ENCODE assay signal across 15 mouse cellular contexts in the genomic region with DNA sequence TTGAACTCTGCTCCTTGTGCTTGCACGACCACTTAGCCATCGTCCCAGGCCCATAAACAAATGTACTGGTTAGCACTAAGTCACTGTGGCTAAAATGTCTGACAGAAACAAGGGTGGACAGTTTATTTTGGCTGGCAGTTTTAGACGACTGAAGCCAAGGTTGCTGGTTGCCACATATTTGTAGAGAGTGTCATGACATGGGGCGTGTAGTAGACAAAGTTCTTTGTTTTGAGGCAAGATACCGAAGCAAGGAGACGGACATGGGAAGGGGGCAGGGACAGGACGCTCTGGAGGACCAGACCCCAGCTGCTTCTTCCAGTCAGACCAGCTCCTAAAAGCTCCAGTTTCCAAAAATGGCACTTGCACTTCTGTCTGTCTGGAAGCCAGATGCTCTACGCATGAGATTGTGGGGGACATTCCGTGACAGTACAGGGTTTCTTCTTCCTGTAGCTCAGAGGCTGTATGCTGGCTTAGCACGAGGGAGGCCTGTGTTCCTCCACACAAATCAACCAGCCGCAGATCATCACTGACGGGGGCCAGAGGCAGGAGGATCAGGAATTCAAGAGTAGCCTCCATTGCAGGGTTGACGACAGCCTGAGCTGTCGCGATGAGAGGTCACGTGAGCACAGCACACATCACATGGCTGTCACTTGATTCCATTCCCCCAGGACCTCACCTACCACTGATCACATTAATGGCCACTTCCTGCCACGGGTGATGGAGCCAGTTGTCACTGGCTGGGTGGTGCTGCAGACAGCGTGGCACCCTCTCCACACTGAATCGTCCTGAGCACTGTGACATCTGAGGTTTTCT. TPM values are rescaled to one million over a fixed set of nuclear protein-coding genes. Genes with fewer than 3 reads are reported as not detected.
A peak's percentile ranks its signal among the peaks of the same experiment; 100 is the strongest.
DNase-seq lines count a peak whose midpoint lies in the region; ATAC-seq and TF ChIP-seq lines count a peak whose summit lies in the region.
"Had no signal": no experiment of that assay in that cellular context is flagged by ENCODE, and none has a peak within 500 bp of the region (broad histone marks: within the 10 kb centered on the region; RNA-seq: fewer than 3 reads in every experiment).

No protein-coding gene starts in this region.

- no peak for DNase-seq in hindbrain, embryonic 14.5 days (ENCODE audit: low spot score)
- no peak for DNase-seq in lung, postnatal 0 days (ENCODE audit: low spot score)
- no peak for DNase-seq in lung, postnatal 4 days
- DNase-seq in heart, embryonic 10.5 days (ENCODE audit: low spot score): no peak
- peak; percentile 25 for DNase-seq in mesoderm, embryonic 11.5 days (ENCODE audit: low read depth, low spot score)
- no peak for DNase-seq in spleen, postnatal 14 days (ENCODE audit: low spot score in 2 of 2)
- DNase-seq in layer of hippocampus, postnatal 25 days (ENCODE audit: extremely low spot score in 1 of 2, low spot score in 1 of 2): no peak
- DNase-seq: cerebellum, adult 11 months; gastrocnemius, postnatal 10 days; kidney, postnatal 4 days; thymus, postnatal 36 days had no signal

- 0 out of 2 replicates have a peak, but pooled peaks have one; percentile 12 for ATAC-seq in hindbrain, embryonic 14.5 days (ENCODE audit: low FRiP score)
- no peak for ATAC-seq in hindbrain, embryonic 16.5 days
- peak; percentile 37; the same call in 1 of the 2 replicates for ATAC-seq in lung, postnatal 0 days

- no peak overlapping the region for H3K4me3 ChIP-seq in hindbrain, embryonic 14.5 days (replicated peaks; ENCODE audit: low read length)
- H3K4me3 ChIP-seq in hindbrain, embryonic 16.5 days (ENCODE audit: low read length): no peak overlapping the region
- no peak overlapping the region for H3K4me3 ChIP-seq in lung, postnatal 0 days (ENCODE audit: low read depth, low read length)
- H3K4me3 ChIP-seq in heart, embryonic 10.5 days: peak overlapping the region; percentile 25; the same call in 1 of the 2 replicates
- H3K4me3 ChIP-seq: erythroblast, embryonic 14.5 days; limb, embryonic 13.5 days had no signal

- 72% methylated on average over 19 of the region's 19 CpGs for WGBS in hindbrain, embryonic 14.5 days
- WGBS in hindbrain, embryonic 16.5 days: 63% methylated on average over 19 of the region's 19 CpGs
- WGBS in lung, postnatal 0 days: 42% methylated on average over 19 of the region's 19 CpGs
- WGBS in heart, embryonic 10.5 days: 47% methylated on average over 19 of the region's 19 CpGs

- no peaks in the 10 kb centered on the region for H3K36me3 ChIP-seq in hindbrain, embryonic 14.5 days (replicated peaks; ENCODE audit: control insufficient read depth, insufficient read depth)
- no peaks in the 10 kb centered on the region for H3K36me3 ChIP-seq in hindbrain, embryonic 16.5 days (ENCODE audit: control insufficient read depth, insufficient read depth, low read length)
- no peaks in the 10 kb centered on the region for H3K36me3 ChIP-seq in lung, postnatal 0 days (ENCODE audit: insufficient read depth, low read length)
- H3K36me3 ChIP-seq in heart, embryonic 10.5 days: no peaks in the 10 kb centered on the region
- H3K36me3 ChIP-seq: limb, embryonic 13.5 days had no signal

- H3K9me3 ChIP-seq in hindbrain, embryonic 14.5 days (ENCODE audit: control insufficient read depth, low read length): no peaks in the 10 kb centered on the region
- no peaks in the 10 kb centered on the region for H3K9me3 ChIP-seq in hindbrain, embryonic 16.5 days (ENCODE audit: control insufficient read depth, low read length)
- H3K9me3 ChIP-seq in lung, postnatal 0 days (ENCODE audit: low read length): no peaks in the 10 kb centered on the region
- no peaks in the 10 kb centered on the region for H3K9me3 ChIP-seq in heart, embryonic 10.5 days
- H3K9me3 ChIP-seq: limb, embryonic 13.5 days had no signal

- no peak for TF ChIP-seq EP300 in lung, postnatal 0 days (IDR thresholded peaks at IDR 0.05)

- TF ChIP-seq CTCF in lung, postnatal 0 days (IDR thresholded peaks at IDR 0.05): no peak

- H3K4me2 ChIP-seq in hindbrain, embryonic 14.5 days (replicated peaks): no peak overlapping the region
- H3K4me2 ChIP-seq in hindbrain, embryonic 16.5 days (ENCODE audit: low read length): no peak overlapping the region
- H3K4me2 ChIP-seq in lung, postnatal 0 days (replicated peaks; ENCODE audit: low read depth, low read length): no peak overlapping the region
- H3K4me2 ChIP-seq: limb, embryonic 13.5 days; midbrain, embryonic 11.5 days had no signal

- H3K27ac ChIP-seq in hindbrain, embryonic 14.5 days: no peak overlapping the region
- H3K27ac ChIP-seq in hindbrain, embryonic 16.5 days (ENCODE audit: low read depth, low read length): no peak overlapping the region
- H3K27ac ChIP-seq in lung, postnatal 0 days (ENCODE audit: low read length): no peak overlapping the region
- peak overlapping the region; percentile 69 for H3K27ac ChIP-seq in heart, embryonic 10.5 days
- H3K27ac ChIP-seq: limb, embryonic 13.5 days had no signal

- H3K27me3 ChIP-seq in hindbrain, embryonic 14.5 days (ENCODE audit: control insufficient read depth, insufficient read depth, low read length): no peaks in the 10 kb centered on the region
- H3K27me3 ChIP-seq in hindbrain, embryonic 16.5 days (replicated peaks; ENCODE audit: control insufficient read depth, insufficient read depth, low read length): no peaks in the 10 kb centered on the region
- no peaks in the 10 kb centered on the region for H3K27me3 ChIP-seq in lung, postnatal 0 days (replicated peaks; ENCODE audit: insufficient read depth, low read length)
- peaks cover 14% of the 10 kb centered on the region; the same call in 1 of the 2 replicates for H3K27me3 ChIP-seq in heart, embryonic 10.5 days (ENCODE audit: insufficient read depth, poor library complexity, severe bottlenecking)
- H3K27me3 ChIP-seq: limb, embryonic 13.5 days had no signal

- H3K9ac ChIP-seq in hindbrain, embryonic 14.5 days: no peak overlapping the region
- H3K9ac ChIP-seq in hindbrain, embryonic 16.5 days (ENCODE audit: low read depth, low read length): no peak overlapping the region
- H3K9ac ChIP-seq in lung, postnatal 0 days (replicated peaks; ENCODE audit: low read depth): no peak overlapping the region
- H3K9ac ChIP-seq: limb, embryonic 13.5 days had no signal

- peaks cover 12% of the 10 kb centered on the region; the same call in 1 of the 2 replicates for H3K4me1 ChIP-seq in hindbrain, embryonic 14.5 days (replicated peaks; ENCODE audit: control insufficient read depth, insufficient read depth, low read length)
- peaks cover 7% of the 10 kb centered on the region for H3K4me1 ChIP-seq in hindbrain, embryonic 16.5 days (ENCODE audit: control insufficient read depth, insufficient read depth, low read depth, low read length)
- no peaks in the 10 kb centered on the region for H3K4me1 ChIP-seq in lung, postnatal 0 days (ENCODE audit: insufficient read depth, low read depth, low read length)
- peaks cover 22% of the 10 kb centered on the region for H3K4me1 ChIP-seq in heart, embryonic 10.5 days
- H3K4me1 ChIP-seq: limb, embryonic 13.5 days had no signal

RNA-seq across cellular contexts. Expression of gene Crybb3, which starts 1.2 kb away (rescaled TPM):
- polyA plus RNA-seq in hindbrain, embryonic 14.5 days (2014; fragmentation: Nextera tagmentation; extraction: Ambion mirVana): 0.57 and 0.99 TPM in 2 replicates
- 0.86 and 1.8 TPM in 2 replicates for polyA plus RNA-seq in hindbrain, embryonic 16.5 days (2015; fragmentation: Nextera tagmentation; extraction: Ambion mirVana)
- polyA plus RNA-seq in lung, postnatal 0 days (2015; fragmentation: Nextera tagmentation; extraction: Ambion mirVana): 0.57 and 1.5 TPM in 2 replicates
- polyA plus RNA-seq in heart, embryonic 10.5 days (2016; fragmentation: Nextera tagmentation; extraction: Ambion mirVana): 0.71 and 0.87 TPM in 2 replicates
- total RNA-seq in layer of hippocampus, postnatal 25 days (2021): 1 to 10 TPM; 1.5 to 2.8 TPM
- polyA plus RNA-seq: erythroblast, embryonic 14.5 days had no signal

RNA-seq across cellular contexts. Expression of gene Crybb2, which starts 12.6 kb away (rescaled TPM):
- not detected in 2 replicates for polyA plus RNA-seq in hindbrain, embryonic 14.5 days (2014; fragmentation: Nextera tagmentation; extraction: Ambion mirVana)
- polyA plus RNA-seq in hindbrain, embryonic 16.5 days (2015; fragmentation: Nextera tagmentation; extraction: Ambion mirVana): not detected in 2 replicates
- not detected in 2 replicates for polyA plus RNA-seq in lung, postnatal 0 days (2015; fragmentation: Nextera tagmentation; extraction: Ambion mirVana)
- not detected in 2 replicates for polyA plus RNA-seq in heart, embryonic 10.5 days (2016; fragmentation: Nextera tagmentation; extraction: Ambion mirVana)
- total RNA-seq in layer of hippocampus, postnatal 25 days (2021): not detected
- total RNA-seq: gastrocnemius, postnatal 10 days had no signal
- polyA plus RNA-seq: erythroblast, embryonic 14.5 days; limb, embryonic 13.5 days; midbrain, embryonic 11.5 days had no signal
